Mouse (Mus musculus): ENCODE measurements around the gene Btnl1. TPM values are rescaled to one million over a fixed set of nuclear protein-coding genes. Genes with fewer than 3 reads are reported as not detected.
A peak's percentile ranks its signal among the peaks of the same experiment; 100 is the strongest.

The Btnl1 gene
- polyA plus RNA-seq, 1 experiment from 2014 or later = not detected

GRCm38 (mm10) chr17:34354940-34355339, 22.0 kb upstream of the Btnl1 start:
- ChIA-PET CTCF (no interaction called here), POLR2A (no interaction called here)
- no peak for TF ChIP-seq CTCF (IDR thresholded peaks at IDR 0.05)
- peaks cover 38% of the 10 kb centered on the region for H3K27me3 ChIP-seq
- in situ Hi-C loops (cut with MboI; ENCODE audit: low pct_unique_long_range_greater_than_20kb) = no loop called here
- no peak for DNase-seq (ENCODE audit: low read depth, low spot score)
- ATAC-seq = no peak

DNA sequence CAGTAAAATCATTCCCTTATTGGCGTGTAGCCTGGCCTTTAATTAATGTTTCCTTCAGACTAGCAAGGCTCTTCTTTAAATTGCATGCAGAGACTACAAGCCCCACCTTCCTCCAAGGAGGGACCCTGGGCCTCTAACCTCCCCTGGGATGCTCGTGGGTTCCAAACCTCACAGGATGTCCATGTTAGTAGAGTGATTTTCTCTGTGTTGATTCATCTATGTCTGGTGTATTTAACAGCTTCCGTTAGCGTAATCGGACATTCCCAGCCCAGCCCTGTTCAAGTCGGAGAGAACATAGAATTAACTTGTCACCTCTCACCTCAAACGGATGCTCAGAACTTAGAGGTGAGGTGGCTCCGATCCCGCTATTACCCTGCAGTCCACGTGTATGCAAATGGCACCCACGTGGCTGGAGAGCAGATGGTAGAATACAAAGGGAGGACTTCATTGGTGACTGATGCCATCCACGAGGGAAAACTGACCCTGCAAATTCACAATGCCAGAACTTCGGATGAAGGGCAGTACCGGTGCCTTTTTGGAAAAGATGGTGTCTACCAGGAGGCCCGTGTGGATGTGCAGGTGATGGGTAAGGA, 13.9 kb upstream of the Btnl1 start:
- ChIA-PET POLR2A (no interaction called here), CTCF (interaction anchor here (2.6 kb wide), 1 partner anchor 14 kb away, joined by 7 read pairs; no protein-coding TSS in a partner anchor)
- in situ Hi-C loops (cut with MboI; ENCODE audit: low pct_unique_long_range_greater_than_20kb) = no loop called here

DNA sequence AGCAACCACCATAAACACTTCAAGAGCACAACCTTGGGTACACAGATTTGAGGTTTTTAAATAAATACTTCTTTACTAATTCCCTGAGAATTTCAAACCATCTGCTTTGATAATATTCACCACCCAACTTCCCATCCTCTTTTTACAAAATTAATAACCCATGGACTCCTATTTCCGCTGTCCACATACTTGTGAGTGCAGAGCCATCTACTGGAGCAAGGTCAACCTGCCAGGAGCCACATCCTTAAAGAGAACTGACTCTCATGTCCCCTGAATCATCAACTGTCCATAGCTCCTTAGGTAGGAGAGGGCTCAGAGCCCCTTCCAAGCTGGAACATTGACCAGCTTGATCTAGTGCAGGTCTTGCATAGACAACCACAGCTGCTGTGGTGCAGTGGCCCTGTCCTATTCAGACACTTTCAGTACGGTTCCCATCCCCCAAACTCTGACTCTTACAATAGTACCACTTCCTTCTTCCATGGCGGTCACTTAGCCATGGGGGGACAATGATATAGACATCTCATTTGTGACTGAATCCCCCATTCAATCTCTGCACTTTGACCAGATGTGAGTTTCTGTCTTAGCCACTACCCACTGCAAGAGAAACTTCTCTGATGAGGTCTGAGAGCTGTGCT, 13.1 kb upstream of the Btnl1 start:
- in situ Hi-C loops (cut with MboI; ENCODE audit: low pct_unique_long_range_greater_than_20kb) = no loop called here
- CTCF ChIA-PET = interaction anchor here (2.6 kb wide), 1 partner anchor 14 kb away, joined by 7 read pairs; no protein-coding TSS in a partner anchor
- ATAC-seq = no peak
- TF ChIP-seq CTCF (IDR thresholded peaks at IDR 0.05) = no peak
- peaks cover 41% of the 10 kb centered on the region for H3K27me3 ChIP-seq
- POLR2A ChIA-PET = no interaction called here
- no peak for DNase-seq (ENCODE audit: low read depth, low spot score)

More for the DNA sequence above, 13.9 kb upstream of the Btnl1 start:
- no peak for TF ChIP-seq CTCF (IDR thresholded peaks at IDR 0.05)
- DNase-seq (ENCODE audit: low read depth, low spot score) (no peak), ATAC-seq (no peak)
- peaks cover 39% of the 10 kb centered on the region for H3K27me3 ChIP-seq

GRCm38 (mm10) chr17:34365031-34365430, 11.9 kb upstream of the Btnl1 start:
- in situ Hi-C loops (cut with MboI; ENCODE audit: low pct_unique_long_range_greater_than_20kb) = no loop called here
- no peak for ATAC-seq
- ChIA-PET CTCF (no interaction called here), POLR2A (no interaction called here)
- peaks cover 38% of the 10 kb centered on the region for H3K27me3 ChIP-seq
- no peak for DNase-seq (ENCODE audit: low read depth, low spot score)
- TF ChIP-seq CTCF (IDR thresholded peaks at IDR 0.05) = no peak

DNA sequence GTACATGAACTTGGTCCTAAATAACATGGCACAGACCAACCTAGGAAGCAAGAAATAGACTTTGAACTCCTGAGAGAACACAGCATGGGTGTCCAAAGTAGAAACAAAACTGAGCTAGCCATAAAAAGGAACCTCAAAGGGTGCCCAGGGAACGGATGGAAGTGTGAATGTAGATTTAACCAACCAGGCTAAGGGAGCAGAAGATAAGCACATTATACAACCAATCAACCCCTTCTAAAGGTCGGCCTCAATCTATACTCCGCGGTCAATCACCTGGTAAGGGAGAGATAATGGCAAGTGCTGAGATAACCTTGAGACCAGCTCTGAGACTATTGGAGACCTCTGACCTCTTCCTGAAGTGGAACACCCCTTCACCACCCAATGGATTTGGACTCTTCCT, 6.4 kb upstream of the Btnl1 start:
- ChIA-PET POLR2A (no interaction called here), CTCF (no interaction called here)
- DNase-seq (ENCODE audit: low read depth, low spot score) (no peak), ATAC-seq (no peak)
- no peak for TF ChIP-seq CTCF (IDR thresholded peaks at IDR 0.05)
- H3K27me3 ChIP-seq = peaks cover 30% of the 10 kb centered on the region
- in situ Hi-C loops (cut with MboI; ENCODE audit: low pct_unique_long_range_greater_than_20kb) = no loop called here

GRCm38 (mm10) chr17:34373055-34373709, 3.8 kb upstream of the Btnl1 start:
- no peak for TF ChIP-seq CTCF (IDR thresholded peaks at IDR 0.05)
- in situ Hi-C loops (cut with MboI; ENCODE audit: low pct_unique_long_range_greater_than_20kb) = no loop called here
- CTCF ChIA-PET = no interaction called here
- POLR2A ChIA-PET = no interaction called here
- H3K27me3 ChIP-seq = peaks cover 38% of the 10 kb centered on the region
- no peak for DNase-seq (ENCODE audit: low read depth, low spot score)
- ATAC-seq = no peak

GRCm38 (mm10) chr17:34377450-34378209, 698 bp downstream of the Btnl1 start:
- peak; percentile 26 for TF ChIP-seq CTCF (IDR thresholded peaks at IDR 0.05)
- DNase-seq (ENCODE audit: low read depth, low spot score) = no peak
- POLR2A ChIA-PET = no interaction called here
- no peak for ATAC-seq
- CTCF ChIA-PET = no interaction called here
- in situ Hi-C loops (cut with MboI; ENCODE audit: low pct_unique_long_range_greater_than_20kb) = no loop called here
- peaks cover 39% of the 10 kb centered on the region for H3K27me3 ChIP-seq

DNA sequence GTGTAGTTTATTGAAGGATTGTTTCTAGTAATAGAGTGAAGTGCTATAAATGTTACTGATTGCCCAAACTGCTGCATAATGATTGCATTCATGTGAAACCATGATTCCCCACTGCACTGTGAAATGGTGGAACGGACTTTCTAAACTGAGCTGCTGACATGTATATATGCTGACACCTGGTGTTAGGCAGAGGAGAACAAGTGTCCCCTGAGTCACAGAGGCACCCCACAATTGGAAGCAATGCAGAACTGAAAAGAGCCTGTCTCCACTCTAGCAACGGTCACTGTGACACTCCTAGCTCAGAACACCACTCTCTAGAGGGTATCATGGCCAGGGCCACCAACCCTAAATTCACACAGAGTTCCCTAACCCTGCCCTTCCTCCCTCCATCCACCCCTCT, 1.8 kb downstream of the Btnl1 start:
- POLR2A ChIA-PET = no interaction called here
- CTCF ChIA-PET = no interaction called here
- ATAC-seq (no peak), DNase-seq (ENCODE audit: low read depth, low spot score) (no peak)
- peaks cover 36% of the 10 kb centered on the region for H3K27me3 ChIP-seq
- TF ChIP-seq CTCF (IDR thresholded peaks at IDR 0.05) = no peak
- in situ Hi-C loops (cut with MboI; ENCODE audit: low pct_unique_long_range_greater_than_20kb) = no loop called here

GRCm38 (mm10) chr17:34379451-34379850, 2.5 kb downstream of the Btnl1 start:
- CTCF ChIA-PET = no interaction called here
- peaks cover 39% of the 10 kb centered on the region for H3K27me3 ChIP-seq
- no peak for ATAC-seq
- TF ChIP-seq CTCF (IDR thresholded peaks at IDR 0.05) = no peak
- POLR2A ChIA-PET = no interaction called here
- no peak for DNase-seq (ENCODE audit: low read depth, low spot score)
- in situ Hi-C loops (cut with MboI; ENCODE audit: low pct_unique_long_range_greater_than_20kb) = no loop called here

GRCm38 (mm10) chr17:34381876-34382275, 4.9 kb downstream of the Btnl1 start:
- TF ChIP-seq CTCF (IDR thresholded peaks at IDR 0.05) = no peak
- DNase-seq (ENCODE audit: low read depth, low spot score) (no peak), ATAC-seq (no peak)
- peaks cover 47% of the 10 kb centered on the region for H3K27me3 ChIP-seq
- ChIA-PET POLR2A (no interaction called here), CTCF (no interaction called here)
- in situ Hi-C loops (cut with MboI; ENCODE audit: low pct_unique_long_range_greater_than_20kb) = no loop called here

DNA sequence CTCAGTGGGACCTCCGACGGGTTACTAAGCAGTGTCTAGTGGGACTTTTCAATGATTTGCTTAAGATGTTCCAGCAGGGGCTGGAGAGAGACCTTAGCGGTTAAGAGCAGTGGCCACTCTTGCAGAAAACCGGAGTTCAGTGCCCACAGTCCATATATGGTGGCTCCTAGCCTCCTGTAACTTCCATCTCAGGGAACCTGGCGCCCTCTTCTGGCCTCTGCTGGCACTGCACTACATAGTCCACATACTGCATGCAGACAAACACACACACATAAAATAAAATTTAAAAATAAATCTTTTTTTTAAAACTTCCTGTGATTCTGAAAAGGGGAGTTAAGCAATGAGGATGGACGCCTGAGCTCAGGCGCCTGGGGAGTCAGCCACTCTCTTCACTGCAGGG, 6.3 kb downstream of the Btnl1 start:
- DNase-seq (ENCODE audit: low read depth, low spot score) (no peak), ATAC-seq (no peak)
- POLR2A ChIA-PET = no interaction called here
- peaks cover 46% of the 10 kb centered on the region for H3K27me3 ChIP-seq
- CTCF ChIA-PET = no interaction called here
- peak; percentile 57 for TF ChIP-seq CTCF (IDR thresholded peaks at IDR 0.05)
- in situ Hi-C loops (cut with MboI; ENCODE audit: low pct_unique_long_range_greater_than_20kb) = no loop called here

All from Patski (cell line).